Mouse (Mus musculus) cortical plate, adult 2 months (tissue): ENCODE measurements at regions not wholly inside any gene's neighbourhood (a gene's known extent, or its start where the extent isn't known, plus 50 kb on each side); places are given as distances from the start of the nearest gene placed in this dataset.

Source experiments
- CTCF ChIP-seq: fragments of 200-500 bp; IDR thresholded peaks from 2 replicates; pipeline ENCODE4 v1.5.1; 2011; ENCODE audit warnings: mild to moderate bottlenecking, control low read depth, low read length; ENCODE audit not compliant: insufficient read depth; ENCODE audit errors: extremely low read depth
- POLR2A ChIP-seq: fragments of 200-500 bp; IDR thresholded peaks from 2 replicates; pipeline ENCODE4 v1.6.1; 2011; ENCODE audit warnings: mild to moderate bottlenecking, low read length, control low read depth; ENCODE audit not compliant: insufficient read depth; ENCODE audit errors: extremely low read depth

- TF ChIP-seq POLR2A (no peak), CTCF (peak; percentile 47)
Observed at GRCm38 (mm10) chr14:29837063-29837462, 115.4 kb upstream of the Cacna2d3 start.
